Comparison of ENCODE assay signal across 8 mouse cellular contexts in the genomic region with DNA sequence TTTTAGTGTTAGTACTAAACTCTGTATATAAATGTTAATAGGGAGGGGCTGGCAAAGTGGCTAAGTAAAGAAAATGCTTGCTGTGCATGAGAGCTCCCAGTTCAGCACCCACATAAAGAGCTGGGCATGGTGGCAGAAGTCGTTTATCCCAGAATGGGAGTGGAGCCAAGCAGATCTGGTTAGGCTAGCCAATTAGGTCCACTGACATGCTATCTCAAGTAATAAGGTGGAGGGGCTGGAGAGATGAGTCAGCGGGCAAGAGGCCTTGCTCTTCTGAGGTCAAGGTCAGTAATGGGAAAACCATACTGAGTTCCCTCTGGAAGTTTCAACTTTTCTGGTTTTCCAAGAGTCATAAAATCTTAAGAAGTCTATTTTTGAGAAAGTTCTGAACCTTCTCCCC. TPM values are rescaled to one million over a fixed set of nuclear protein-coding genes. Genes with fewer than 3 reads are reported as not detected.
DNase-seq lines count a peak whose midpoint lies in the region; ATAC-seq and TF ChIP-seq lines count a peak whose summit lies in the region.

No protein-coding gene starts in this region.

- peaks cover 5% of the 10 kb centered on the region for H3K36me3 ChIP-seq in heart, adult 2 months (ENCODE audit: control insufficient read depth, insufficient read depth, low read length)
- H3K36me3 ChIP-seq in heart, embryonic 15.5 days: peaks cover 54% of the 10 kb centered on the region
- H3K36me3 ChIP-seq in liver, embryonic 15.5 days (replicated peaks): peaks cover 48% of the 10 kb centered on the region

- peak overlapping the region; percentile 88 for H3K27ac ChIP-seq in heart, adult 2 months
- peak overlapping the region; percentile 69 for H3K27ac ChIP-seq in heart, embryonic 15.5 days
- H3K27ac ChIP-seq in liver, embryonic 15.5 days (replicated peaks): peak overlapping the region; percentile 92; the same call in 1 of the 2 replicates

- WGBS in heart, adult 2 months: 32% methylated on average over 2 of the region's 2 CpGs
- WGBS in heart, embryonic 15.5 days: 35% methylated on average over 2 of the region's 2 CpGs
- 28% methylated on average over 2 of the region's 2 CpGs for WGBS in liver, embryonic 15.5 days (ENCODE audit: insufficient replicate concordance)

- 0 out of 2 replicates have a peak, but pooled peaks cover 5% of the 10 kb centered on the region for H3K9me3 ChIP-seq in heart, embryonic 15.5 days (replicated peaks)
- H3K9me3 ChIP-seq in liver, embryonic 15.5 days (replicated peaks): no peaks in the 10 kb centered on the region

- H3K79me2 ChIP-seq in heart, adult 2 months (replicated peaks; ENCODE audit: control insufficient read depth, insufficient read depth, low read length): 0 out of 2 replicates have a peak, but pooled peaks cover 2% of the 10 kb centered on the region

- H3K27me3 ChIP-seq in heart, adult 2 months (ENCODE audit: control insufficient read depth, insufficient read depth, low read length): no peaks in the 10 kb centered on the region
- no peaks in the 10 kb centered on the region for H3K27me3 ChIP-seq in heart, embryonic 15.5 days
- no peaks in the 10 kb centered on the region for H3K27me3 ChIP-seq in liver, embryonic 15.5 days

- peak overlapping the region; percentile 76 for H3K4me2 ChIP-seq in heart, embryonic 15.5 days
- peak overlapping the region; percentile 82 for H3K4me2 ChIP-seq in liver, embryonic 15.5 days

- TF ChIP-seq CTCF in heart, adult 2 months (IDR thresholded peaks at IDR 0.05): no peak

- H3K4me1 ChIP-seq in heart, adult 2 months (ENCODE audit: control insufficient read depth, insufficient read depth, low read length): peaks cover 10% of the 10 kb centered on the region
- peaks cover 22% of the 10 kb centered on the region for H3K4me1 ChIP-seq in heart, embryonic 15.5 days (replicated peaks)
- peaks cover 42% of the 10 kb centered on the region for H3K4me1 ChIP-seq in liver, embryonic 15.5 days (replicated peaks)

- TF ChIP-seq EP300 in heart, adult 2 months (IDR thresholded peaks at IDR 0.05; ENCODE audit: insufficient read depth, low read depth, low read length): no peak

- no peak for TF ChIP-seq POLR2A in heart, adult 2 months (IDR thresholded peaks at IDR 0.05; ENCODE audit: insufficient read depth, low read depth, low read length)

- no peak overlapping the region for H3K9ac ChIP-seq in heart, adult 2 months (ENCODE audit: low read depth, low read length)
- peak overlapping the region; percentile 93 for H3K9ac ChIP-seq in heart, embryonic 15.5 days
- H3K9ac ChIP-seq in liver, embryonic 15.5 days: peak overlapping the region; percentile 86

- peak in 1 of 2 experiments; percentile 28 for DNase-seq in heart, adult 2 months
- no peak for DNase-seq in heart, postnatal 36 days
- DNase-seq in MN1 (ENCODE audit: low spot score): peak; percentile 25
- no peak for DNase-seq in urinary bladder, adult 2 months (ENCODE audit: low spot score)
- no peak for DNase-seq in frontal cortex, postnatal 36 days (ENCODE audit: low spot score in 2 of 2)

- intact Hi-C loops in heart, adult 2 months (cut with DNase I): loop anchor here (10.0 kb wide), 1 partner anchor 446 kb away; the partner anchor contains the start of gene Lipt1
- intact Hi-C loops in heart, postnatal 36 days (cut with DNase I): loop anchor here (10.0 kb wide), 1 partner anchor 566 kb away; the partner anchor contains the start of genes Eif5b and Txndc9

- peak overlapping the region; percentile 87 for H3K4me3 ChIP-seq in heart, adult 2 months
- peak overlapping the region; percentile 85 for H3K4me3 ChIP-seq in heart, embryonic 15.5 days
- peak overlapping the region; percentile 91 for H3K4me3 ChIP-seq in liver, embryonic 15.5 days (replicated peaks)

- no peak for ATAC-seq in heart, embryonic 15.5 days (replicated peaks; ENCODE audit: insufficient number of reproducible peaks, insufficient read depth, low FRiP score, low read depth)
- ATAC-seq in liver, embryonic 15.5 days (ENCODE audit: insufficient read depth): no peak
- no peak for ATAC-seq in granulocyte monocyte progenitor cell, adult 5-6 weeks (replicated peaks; ENCODE audit: poor library complexity, severe bottlenecking)

RNA-seq across cellular contexts. Expression of gene Coa5, which starts 1.0 kb away (rescaled TPM):
- total RNA-seq in heart, adult 2 months (2021): 100 to 1,000 TPM in 1 of 2 experiments, 10 to 100 TPM in 1; 97.3 to 106 TPM
- 100 and 178 TPM in 2 replicates for polyA plus RNA-seq in heart, adult 2 months (2012; rRNA removed)
- total RNA-seq in heart, postnatal 36 days (2021): 100 to 1,000 TPM in 1 of 2 experiments, 10 to 100 TPM in 1; 88.1 to 111 TPM
- 54.0 and 59.2 TPM in 2 replicates for polyA plus RNA-seq in heart, embryonic 15.5 days (2015; fragmentation: Nextera tagmentation; extraction: Ambion mirVana)
- polyA plus RNA-seq in liver, embryonic 15.5 days (2015; fragmentation: Nextera tagmentation; extraction: Ambion mirVana): 25.6 and 26.0 TPM in 2 replicates
- 51.5 and 60.7 TPM in 2 replicates for polyA plus RNA-seq in urinary bladder, adult 2 months (2012; rRNA removed)
- total RNA-seq in granulocyte monocyte progenitor cell, adult 5-6 weeks (2014; fragmentation: Nextera tagmentation): 79.4 and 86.9 TPM in 2 replicates
- total RNA-seq in granulocyte monocyte progenitor cell, adult 5-6 weeks (2017): 69.1 and 75.9 TPM in 2 replicates

RNA-seq across cellular contexts. Expression of gene Unc50, which starts 1.0 kb away (rescaled TPM):
- 10 to 100 TPM; 32.0 to 33.6 TPM for total RNA-seq in heart, adult 2 months (2021)
- polyA plus RNA-seq in heart, adult 2 months (2012; rRNA removed): 25.6 and 58.9 TPM in 2 replicates
- total RNA-seq in heart, postnatal 36 days (2021): 10 to 100 TPM; 29.5 to 30.3 TPM
- 77.2 and 81.4 TPM in 2 replicates for polyA plus RNA-seq in heart, embryonic 15.5 days (2015; fragmentation: Nextera tagmentation; extraction: Ambion mirVana)
- 68.6 and 70.6 TPM in 2 replicates for polyA plus RNA-seq in liver, embryonic 15.5 days (2015; fragmentation: Nextera tagmentation; extraction: Ambion mirVana)
- 75.2 and 112 TPM in 2 replicates for polyA plus RNA-seq in urinary bladder, adult 2 months (2012; rRNA removed)
- total RNA-seq in granulocyte monocyte progenitor cell, adult 5-6 weeks (2014; fragmentation: Nextera tagmentation): 61.0 and 68.8 TPM in 2 replicates
- 41.9 and 63.4 TPM in 2 replicates for total RNA-seq in granulocyte monocyte progenitor cell, adult 5-6 weeks (2017)
